Mouse (Mus musculus) frontal cortex, postnatal 36 days (tissue): ENCODE measurements around the gene Olfr39.
"Not testable (repeated sequence)": the region's sequence is repeated elsewhere in the genome, so short reads cannot be mapped to it uniquely, and the experiment has no call there.

Source experiments
- DNase-seq, 2 experiments: peaks; one replicate each; pipeline ENCODE4 v3.0.0; 2022; ENCODE audit warnings: low spot score in 2 of 2

Olfr39 gene

DNA sequence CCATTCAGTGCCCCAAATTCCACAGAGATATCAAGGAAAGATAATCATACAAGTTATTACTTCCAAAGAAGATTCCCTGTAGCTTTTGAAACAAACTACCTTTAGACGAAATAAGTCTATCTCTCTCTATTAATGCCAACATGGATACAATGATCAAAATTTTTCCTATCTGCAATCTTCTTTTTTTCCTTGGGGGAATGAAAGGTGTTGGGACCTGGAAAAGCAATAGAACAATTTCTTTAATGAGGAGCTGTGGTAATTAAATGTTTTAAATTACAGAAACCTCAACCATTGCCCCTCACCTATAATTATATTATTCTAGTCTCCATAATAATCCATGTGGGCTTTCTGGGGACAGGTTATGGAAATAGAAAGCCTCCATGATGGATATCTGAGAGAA is at the start of gene Olfr39:
TSS of gene Olfr39 (plus strand) at position 301 of the 400 bp plus-strand sequence.
- DNase-seq, result no peak

DNA sequence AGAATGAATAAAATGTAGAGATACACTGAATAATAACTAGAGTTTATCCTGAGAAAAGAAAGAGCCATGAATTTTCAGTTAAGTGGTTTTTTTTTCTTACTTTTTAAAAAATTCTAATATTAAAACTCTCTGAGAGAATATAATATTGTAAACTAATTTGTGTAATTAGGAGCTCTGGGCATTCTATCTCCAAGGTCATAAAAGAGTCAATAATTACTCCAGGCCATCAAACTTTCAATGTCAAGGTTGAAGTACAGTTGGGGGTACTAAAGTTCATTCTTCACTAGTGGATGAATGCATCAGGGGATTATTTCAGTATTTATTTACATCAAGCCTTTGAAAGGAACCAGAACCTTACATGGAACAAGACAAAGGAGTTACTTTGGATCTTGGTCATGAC is 45.3 kb upstream of the Olfr39 start, which contains the start of gene Olfr872:
TSS of gene Olfr872 (plus strand) at position 301 of the 400 bp plus-strand sequence.
- no peak for DNase-seq

DNA sequence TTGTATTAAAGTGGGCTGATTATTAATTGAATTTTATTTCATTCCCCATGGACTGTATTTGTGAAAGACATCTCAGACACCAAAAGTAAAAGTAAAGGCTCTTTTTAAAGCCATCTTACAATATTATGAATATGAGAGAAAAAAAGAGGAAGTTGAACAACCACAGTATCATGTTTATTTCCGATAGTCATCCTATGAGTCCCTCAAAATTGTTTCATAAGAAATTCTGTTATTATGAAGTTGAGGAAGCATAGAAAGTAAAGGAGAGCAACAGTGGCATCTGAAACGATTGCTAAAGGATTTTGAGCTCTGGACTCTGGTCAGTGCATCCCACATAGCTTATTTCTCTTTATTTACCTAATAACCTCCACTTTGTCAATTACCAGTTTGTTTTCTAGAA is 44.8 kb upstream of the Olfr39 start:
- no peak for DNase-seq

DNA sequence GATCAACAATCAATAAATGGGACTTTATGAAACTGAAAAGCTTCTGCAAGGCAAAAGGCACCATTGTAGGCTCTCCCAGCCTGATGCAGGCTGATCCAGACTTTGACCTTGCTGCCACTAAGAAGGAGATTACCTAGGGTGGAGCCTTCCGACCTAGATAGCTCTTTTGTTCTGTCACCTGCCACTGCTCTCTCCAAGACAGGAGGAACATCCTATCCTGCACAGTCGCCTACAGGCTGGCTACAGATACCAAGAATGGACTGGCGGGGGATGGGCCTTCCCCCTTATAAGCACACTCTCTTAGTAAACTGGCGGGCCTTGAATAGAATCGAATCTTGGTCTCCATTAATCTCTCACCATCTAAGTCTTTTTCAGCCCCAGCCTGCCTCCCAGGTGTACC is 13.4 kb downstream of the Olfr39 start:
- not testable (repeated sequence) for DNase-seq

DNA sequence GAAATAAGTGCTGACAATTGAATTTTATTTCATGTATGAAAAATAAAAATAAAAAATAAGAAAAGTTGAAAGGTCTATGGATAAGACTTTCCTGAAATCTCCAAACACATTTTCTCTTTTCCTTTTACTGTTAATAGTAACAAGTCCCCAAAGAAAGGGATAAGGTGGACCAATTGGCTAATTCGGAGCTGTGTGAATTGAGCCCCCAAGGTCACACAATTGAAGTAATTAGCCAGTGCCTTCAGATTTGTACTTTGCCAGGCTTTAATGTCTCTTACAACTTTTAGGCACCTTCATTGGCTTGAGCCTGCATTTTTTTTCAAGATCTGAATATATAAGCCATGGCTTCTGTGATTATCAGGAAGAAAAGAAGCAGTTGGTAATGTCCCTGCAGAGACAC is 16.1 kb downstream of the Olfr39 start, which contains the start of gene Olfr873:
TSS of gene Olfr873 (plus strand) at position 301 of the 400 bp plus-strand sequence.
- no peak for DNase-seq

DNA sequence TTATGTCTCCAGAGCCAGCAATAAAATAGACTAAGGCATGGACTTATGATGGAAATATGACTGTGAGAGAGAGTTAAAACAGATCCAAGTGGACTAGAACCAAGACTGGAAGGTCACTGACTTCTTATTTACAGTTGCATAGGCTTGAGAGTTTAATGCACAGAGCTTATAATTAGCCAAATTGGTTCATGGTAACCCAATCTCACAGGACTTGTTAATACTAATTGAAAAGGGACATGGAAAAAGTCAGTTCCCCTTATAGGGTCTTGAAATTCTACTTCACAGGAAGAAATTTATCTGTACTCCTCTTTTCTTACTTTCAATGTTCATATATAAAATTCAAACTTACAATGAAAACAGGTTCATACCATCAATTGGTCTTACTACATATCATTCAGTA is 53.8 kb downstream of the Olfr39 start, which contains the start of gene Olfr18:
TSS of gene Olfr18 (minus strand) at position 101 of the 400 bp plus-strand sequence.
- no peak for DNase-seq
